Mouse (Mus musculus): ENCODE results near the gene Ankrd60. TPM values are rescaled to one million over a fixed set of nuclear protein-coding genes. Genes with fewer than 3 reads are reported as not detected.

Ankrd60 gene
- total RNA-seq, 2 experiments from 2014 or later: not detected

GRCm38 (mm10) chr2:173539781-173540180, 38.4 kb downstream of the Ankrd60 start:
- intact Hi-C loops (cut with DNase I): loop anchor here (10.0 kb wide), 2 partner anchors 125 to 185 kb away; no protein-coding TSS in a partner anchor
- DNase-seq (ENCODE audit: extremely low spot score in 1 of 2, low spot score in 2 of 2): no peak

GRCm38 (mm10) chr2:173535886-173536285, 42.3 kb downstream of the Ankrd60 start:
- no peak for DNase-seq (ENCODE audit: extremely low spot score in 1 of 2, low spot score in 2 of 2)
- intact Hi-C loops (cut with DNase I): no loop called here

- intact Hi-C loops (cut with DNase I): no loop called here
- DNase-seq (ENCODE audit: extremely low spot score in 1 of 2, low spot score in 2 of 2): no peak
These were observed 42.8 kb downstream of the Ankrd60 start for GRCm38 (mm10) chr2:173535390-173535789.

- no peak for DNase-seq (ENCODE audit: extremely low spot score in 1 of 2, low spot score in 2 of 2)
- intact Hi-C loops (cut with DNase I): no loop called here
These were observed 43.6 kb downstream of the Ankrd60 start for GRCm38 (mm10) chr2:173534581-173534980.

GRCm38 (mm10) chr2:173532711-173533462, 45.3 kb downstream of the Ankrd60 start:
- intact Hi-C loops (cut with DNase I): no loop called here
- no peak for DNase-seq (ENCODE audit: extremely low spot score in 1 of 2, low spot score in 2 of 2)

GRCm38 (mm10) chr2:173528493-173528892, 49.7 kb downstream of the Ankrd60 start:
- no peak for DNase-seq (ENCODE audit: extremely low spot score in 1 of 2, low spot score in 2 of 2)
- intact Hi-C loops (cut with DNase I): no loop called here

GRCm38 (mm10) chr2:173522376-173522775, 55.8 kb downstream of the Ankrd60 start, which contains the start of gene 1700021F07Rik:
Gene 1700021F07Rik (plus strand): TSS chr2:173522586.
- no peak for DNase-seq (ENCODE audit: extremely low spot score in 1 of 2, low spot score in 2 of 2)
- intact Hi-C loops (cut with DNase I): no loop called here

Other genes with a start within 250 kb of the Ankrd60 start
- not detected for gene 1700021F07Rik, start 55.8 kb downstream of the Ankrd60 start, total RNA-seq (2021)
- gene Rab22a, start 81.4 kb upstream of the Ankrd60 start, total RNA-seq (2021): 10 to 100 TPM; 24.4 to 26.2 TPM
- not detected for gene 1700010B08Rik, start 141.1 kb upstream of the Ankrd60 start, total RNA-seq (2021)
- 100 to 1,000 TPM; 110 to 118 TPM for gene Vapb, start 159.1 kb upstream of the Ankrd60 start, total RNA-seq (2021)